Mouse (Mus musculus) mouse embryonic stem cell (cell line): ENCODE measurements around the gene Kcnk2.

Source experiments
- in situ Hi-C, 2 experiments: fragments of 300-500 bp; cut with MboI; formaldehyde crosslinking; loops; 1 replicate in 1 of 2; 3 replicates in 1 of 2; pipeline ENCODE4 v1.14.3; 2019 to 2020; ENCODE audit warnings: low sequenced_read_pairs in 2 of 2, low pct_unique_long_range_greater_than_20kb in 1 of 2, mixed read lengths in 1 of 2; ENCODE audit not compliant: unreplicated experiment in 1 of 2

The Kcnk2 gene

DNA sequence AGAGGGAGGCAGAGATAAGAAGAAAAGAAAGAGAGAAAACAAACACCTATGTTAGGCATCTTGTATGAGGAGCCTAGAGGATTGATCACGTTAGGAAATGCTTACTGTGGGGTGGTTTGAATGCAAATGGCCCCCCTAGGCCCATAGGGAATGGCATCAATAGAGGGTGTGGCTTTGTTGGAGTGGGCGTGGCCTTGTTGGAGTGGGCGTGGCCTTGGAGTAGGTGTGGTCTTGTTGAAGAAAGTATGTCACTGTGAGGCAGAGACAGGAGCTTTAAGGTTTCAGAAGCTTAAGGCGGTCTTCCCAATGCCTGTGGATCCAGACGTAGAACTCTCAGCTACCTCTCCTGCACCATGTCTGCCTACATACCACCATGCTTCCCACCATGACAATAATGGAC, 166.8 kb downstream of the Kcnk2 start:
- in situ Hi-C loops, result loop anchor here in 1 of 2 experiments (25.0 kb wide), 1 partner anchor 198 kb away; no protein-coding TSS in a partner anchor

DNA sequence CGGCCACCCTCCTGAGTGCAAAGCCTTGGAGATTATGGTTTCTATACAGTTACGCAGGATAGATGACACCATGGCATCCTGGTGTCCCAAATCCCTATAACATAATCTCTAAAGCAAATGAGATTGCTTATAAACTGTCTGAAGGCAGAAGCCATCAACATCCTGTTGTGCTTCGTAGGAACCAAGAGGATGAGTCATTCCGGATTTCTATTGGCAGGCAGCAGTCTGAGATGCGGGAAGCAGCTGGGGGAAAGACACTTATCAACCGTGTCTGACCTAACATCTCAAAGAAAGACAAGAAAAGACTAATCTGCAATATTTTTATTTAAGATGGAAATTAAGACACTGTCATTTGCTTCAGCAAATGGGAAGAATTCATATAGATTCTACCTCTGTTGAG, 169.2 kb downstream of the Kcnk2 start:
- in situ Hi-C loops, result loop anchor here in 1 of 2 experiments (25.0 kb wide), 1 partner anchor 196 kb away; no protein-coding TSS in a partner anchor

DNA sequence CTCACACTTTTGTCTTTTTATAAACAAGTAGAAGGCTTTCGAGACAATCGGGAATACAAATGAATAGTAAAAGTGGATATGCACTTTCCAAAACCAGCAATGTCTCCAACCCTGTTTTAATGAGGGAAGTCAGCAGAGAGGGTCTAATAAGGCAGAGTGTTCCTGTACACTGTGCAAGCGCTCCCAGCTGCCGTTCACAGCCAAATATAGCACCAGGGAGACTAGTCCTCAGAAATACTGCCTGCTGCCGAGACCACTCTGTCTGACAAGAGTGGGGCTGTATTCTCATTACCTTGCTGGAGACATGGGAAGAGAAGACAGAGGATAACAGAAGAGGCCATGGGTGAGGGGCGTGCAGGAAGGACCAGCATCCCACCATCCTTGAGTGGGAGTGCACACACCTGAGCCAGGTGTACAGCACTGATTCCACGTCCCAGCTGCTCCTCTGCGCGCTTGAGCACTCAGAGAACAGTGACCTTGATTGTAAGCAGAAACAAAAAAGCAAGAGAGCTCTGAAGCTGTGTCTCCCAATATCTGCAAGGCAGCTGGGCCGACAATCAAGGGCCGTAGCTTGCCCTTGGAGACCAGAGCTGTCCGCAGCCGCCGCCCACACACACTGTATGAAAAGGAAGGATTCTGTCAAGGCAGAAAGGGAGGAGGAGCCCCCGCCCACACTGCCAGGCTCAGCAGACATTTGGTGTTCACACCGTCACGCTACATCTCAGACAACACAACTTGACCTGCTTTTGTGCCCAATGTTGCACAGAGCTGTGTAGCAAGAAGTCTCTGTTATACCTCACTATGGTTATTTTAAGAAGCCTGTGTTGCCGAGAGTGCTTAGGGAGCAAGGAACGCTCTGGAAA, 173.6 kb downstream of the Kcnk2 start:
- in situ Hi-C loops, result loop anchor here in 1 of 2 experiments (25.0 kb wide), 1 partner anchor 191 kb away; no protein-coding TSS in a partner anchor

DNA sequence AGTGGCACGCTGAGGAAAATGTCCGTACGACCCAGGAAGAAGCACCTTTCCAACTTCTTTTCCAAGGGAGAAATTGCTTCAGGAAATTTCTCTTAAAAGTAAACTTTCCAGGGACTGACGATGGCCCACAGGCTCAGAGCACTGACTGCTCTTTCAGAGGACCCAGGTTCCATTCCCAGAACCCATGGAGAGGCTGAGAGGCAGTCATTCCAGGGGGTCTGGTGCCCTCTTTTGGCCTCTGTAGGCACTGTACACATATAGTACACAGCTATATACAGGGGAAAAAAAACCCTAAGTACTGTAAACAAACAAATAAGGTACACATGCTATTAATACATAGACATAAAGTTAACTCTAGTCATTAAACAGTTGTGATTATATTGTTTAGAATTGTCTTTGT, 174.6 kb downstream of the Kcnk2 start:
- in situ Hi-C loops, result loop anchor here in 1 of 2 experiments (25.0 kb wide), 1 partner anchor 190 kb away; no protein-coding TSS in a partner anchor

DNA sequence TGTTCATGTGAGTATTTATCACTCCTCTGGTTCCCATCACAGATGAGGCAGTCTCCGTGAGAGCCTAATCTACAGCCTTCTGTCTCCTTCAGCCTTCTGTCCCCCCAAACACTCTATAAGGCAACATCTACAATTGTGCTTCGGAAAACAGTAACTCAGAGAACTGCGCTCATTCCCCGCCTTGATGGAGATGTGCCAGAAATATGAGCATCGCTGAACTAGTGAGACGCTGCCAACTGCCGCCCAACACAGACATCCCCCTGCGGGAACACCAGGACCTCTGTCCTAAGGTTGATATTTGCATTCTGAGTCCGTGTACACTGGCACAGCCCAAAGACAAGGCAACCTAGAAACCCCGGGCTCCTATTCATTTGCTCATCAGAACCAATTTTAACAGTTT, 183.0 kb downstream of the Kcnk2 start:
- in situ Hi-C loops, result no loop called here

- in situ Hi-C loops, result no loop called here
These were observed 184.1 kb downstream of the Kcnk2 start for GRCm38 (mm10) chr1:189217751-189218564.

DNA sequence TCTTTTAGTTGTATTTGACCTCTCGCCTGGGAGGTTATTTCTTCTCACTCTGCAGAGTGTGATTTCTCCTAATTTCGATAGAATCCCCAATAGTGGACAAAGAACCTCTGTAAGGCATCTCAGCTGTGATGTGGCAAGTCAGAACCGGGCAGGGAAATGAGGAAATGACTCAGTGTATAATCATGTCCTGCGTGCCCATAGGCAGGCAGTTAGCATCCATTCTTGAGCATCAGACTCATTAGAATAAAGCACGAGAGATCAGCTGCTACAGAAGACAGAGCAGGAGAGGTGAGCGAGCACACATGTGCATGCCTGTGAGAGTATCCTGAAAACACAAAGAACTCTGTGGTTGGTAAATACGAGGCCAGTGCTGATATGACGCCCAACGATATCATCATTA, 186.9 kb downstream of the Kcnk2 start:
- in situ Hi-C loops, result no loop called here

GRCm38 (mm10) chr1:189214477-189214876, 187.6 kb downstream of the Kcnk2 start:
- in situ Hi-C loops, result no loop called here

- in situ Hi-C loops, result no loop called here
These were observed 192.4 kb downstream of the Kcnk2 start for GRCm38 (mm10) chr1:189209715-189210108.

- in situ Hi-C loops, result no loop called here
These were observed 192.9 kb downstream of the Kcnk2 start for GRCm38 (mm10) chr1:189209029-189209714.

DNA sequence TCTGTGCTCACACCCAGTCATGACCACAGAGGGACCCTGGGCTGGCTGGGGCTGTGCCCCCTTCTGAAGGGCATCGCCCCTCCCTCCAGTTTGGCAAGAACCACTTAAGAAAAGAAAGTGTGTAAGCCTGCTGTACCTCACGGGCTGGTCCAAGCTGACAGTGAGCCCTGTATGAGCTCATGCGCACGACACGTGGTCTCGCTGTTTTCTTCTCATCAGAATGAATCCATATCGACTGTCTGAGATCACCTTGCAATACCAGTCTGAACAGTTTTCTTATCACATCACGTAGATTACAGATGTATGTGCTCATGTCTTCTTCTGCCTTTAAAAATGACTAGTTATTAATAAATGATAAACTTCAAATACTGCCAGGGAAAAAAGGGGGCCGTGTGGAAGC, 193.5 kb downstream of the Kcnk2 start:
- in situ Hi-C loops, result no loop called here

- in situ Hi-C loops, result no loop called here
These were observed 206.3 kb downstream of the Kcnk2 start for GRCm38 (mm10) chr1:189195758-189196157.

DNA sequence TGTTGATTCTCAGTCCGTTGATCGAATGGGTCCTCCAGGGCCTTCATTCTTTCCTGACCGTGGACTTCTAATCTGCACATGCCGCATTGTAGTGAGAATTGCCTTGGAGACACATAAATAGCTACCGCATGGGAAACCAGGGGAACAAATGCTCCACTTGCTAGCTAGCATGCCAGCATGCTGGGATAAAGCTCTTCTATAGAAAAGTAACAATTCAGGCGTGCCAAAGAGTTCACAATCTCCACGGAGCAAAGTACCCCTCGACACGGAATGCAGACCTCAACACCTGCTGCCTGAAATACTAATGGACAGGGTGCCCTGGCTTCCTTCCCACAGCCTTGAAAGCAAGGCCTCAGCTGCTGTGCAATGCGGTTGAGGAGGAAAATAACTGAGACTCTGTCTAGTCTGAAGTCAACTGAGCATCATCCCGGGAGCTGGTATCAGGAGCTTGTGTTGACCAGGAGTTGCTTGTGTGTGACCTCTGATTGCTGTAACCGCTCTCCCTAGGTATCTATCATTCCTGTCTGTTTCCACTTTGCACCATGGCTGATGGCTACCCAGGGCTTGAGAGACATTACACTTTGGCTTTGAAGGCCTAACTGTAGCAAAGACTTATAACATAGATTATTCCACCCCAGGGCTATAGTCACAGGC, 214.2 kb downstream of the Kcnk2 start:
- in situ Hi-C loops, result no loop called here

GRCm38 (mm10) chr1:189185206-189185750, 216.8 kb downstream of the Kcnk2 start:
- in situ Hi-C loops, result no loop called here

DNA sequence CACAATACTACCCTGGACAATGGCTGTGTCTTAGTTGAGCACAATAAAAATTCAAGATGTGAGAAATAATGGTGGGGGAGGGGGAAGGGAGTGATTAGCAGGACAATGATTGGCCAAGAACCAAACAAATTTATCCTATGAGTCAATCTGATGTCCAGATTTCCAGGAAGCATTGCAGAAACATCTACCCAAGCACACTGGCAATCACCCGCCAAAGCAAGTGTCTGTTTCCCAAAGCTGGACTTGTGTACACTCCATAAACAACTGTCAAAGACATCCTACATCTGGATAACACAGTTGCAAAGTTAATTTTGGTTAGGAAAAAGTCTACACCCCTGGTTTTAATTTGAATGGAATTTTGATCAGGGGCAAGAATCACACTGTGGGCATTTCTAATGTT, 224.3 kb downstream of the Kcnk2 start:
- in situ Hi-C loops, result no loop called here

- in situ Hi-C loops, result no loop called here
These were observed 228.6 kb downstream of the Kcnk2 start for GRCm38 (mm10) chr1:189173479-189173878.

- in situ Hi-C loops, result no loop called here
These were observed 230.9 kb downstream of the Kcnk2 start for GRCm38 (mm10) chr1:189171138-189171537.

GRCm38 (mm10) chr1:189165756-189166155, 236.3 kb downstream of the Kcnk2 start:
- in situ Hi-C loops, result no loop called here
